Mouse (Mus musculus): ENCODE measurements at regions not wholly inside any gene's neighbourhood (a gene's known extent, or its start where the extent isn't known, plus 50 kb on each side); places are given as distances from the start of the nearest gene placed in this dataset.

GRCm38 (mm10) chr3:113169000-113169399 is 89.6 kb downstream of the Amy2a5 start:
- in situ Hi-C loops (cut with MboI, MseI) = loop anchor here (25.0 kb wide), 1 partner anchor 368 kb away; the partner anchor contains the start of gene Amy2a1

DNA sequence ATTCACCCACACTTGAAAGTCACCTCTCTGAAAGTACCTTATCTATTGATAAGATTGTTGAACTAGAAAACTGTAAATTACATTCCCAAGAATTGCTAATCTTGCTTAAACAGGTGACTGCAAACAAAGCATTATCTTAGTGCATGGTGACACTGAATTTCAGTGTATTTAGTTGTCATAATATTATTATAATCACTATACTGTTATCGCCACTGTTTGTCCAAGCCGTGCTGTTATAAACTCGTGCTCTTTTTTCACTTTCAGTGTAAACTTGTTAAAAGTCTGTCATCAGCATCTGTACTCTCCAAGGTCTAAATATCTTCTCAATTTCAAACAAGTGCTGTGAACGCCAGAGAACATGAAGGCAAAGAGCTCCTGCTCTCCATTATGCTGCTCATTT is 96.3 kb downstream of the Amy2a5 start:
- in situ Hi-C loops (cut with MboI, MseI) = loop anchor here (25.0 kb wide), 1 partner anchor 375 kb away; the partner anchor contains the start of gene Amy2a1
